ENCODE assay signal across 1 mouse cellular context in genomic region chr17:30938554-30938953, GRCm38 (mm10).
TF ChIP-seq lines count a peak whose summit lies in the region.

No protein-coding gene starts in this region.

TF ChIP-seq in MEL, 35 proteins besides CTCF, POLR2A, EP300 and RAD21 (continued from another document):
- TF ChIP-seq MAZ (IDR thresholded peaks at IDR 0.05; ENCODE audit: low read depth, low read length) (no peak), ZMIZ1 (IDR thresholded peaks at IDR 0.05; ENCODE audit: low read depth, low read length) (no peak), MYB (IDR thresholded peaks at IDR 0.05; ENCODE audit: low read depth, low read length) (no peak), CHD2 (IDR thresholded peaks at IDR 0.05; ENCODE audit: low read length) (no peak), ZNF384 (IDR thresholded peaks at IDR 0.05; ENCODE audit: low read depth, low read length) (no peak), KAT2A (conservative IDR thresholded peaks at IDR 0.05; ENCODE audit: low read depth, low read length) (no peak), RCOR1 (IDR thresholded peaks at IDR 0.05; ENCODE audit: low read depth, low read length) (no peak), JUND (IDR thresholded peaks at IDR 0.05; ENCODE audit: low read depth, low read length) (no peak), ZC3H11A (IDR thresholded peaks at IDR 0.05; ENCODE audit: low read depth, low read length) (no peak), MEF2A (IDR thresholded peaks at IDR 0.05; ENCODE audit: extremely low read depth, insufficient replicate concordance, low read depth, low read length, poor library complexity, severe bottlenecking) (no peak)
